Mouse (Mus musculus) lung, embryonic 14.5 days (tissue): ENCODE measurements around the gene Arhgef28. TPM values are rescaled to one million over a fixed set of nuclear protein-coding genes. Genes with fewer than 3 reads are reported as not detected.
A peak's percentile ranks its signal among the peaks of the same experiment; 100 is the strongest.

ENCODE experiments used
- ATAC-seq: fragments of 200-750 bp; cut with Nextera tagmentation; 2 replicates; pipeline ENCODE4 v1.8.0; 2017; ENCODE audit warnings: mild to moderate bottlenecking, moderate TSS enrichment, moderate library complexity; ENCODE audit not compliant: insufficient read depth
- DNase-seq: peaks from one replicate; pipeline ENCODE4 v3.0.0-alpha.2; 2015
- H3K27ac ChIP-seq: fragments of 300-500 bp; sonication (generic); 2 replicates; pipeline ENCODE4 v1.5.1; 2014; ENCODE audit warnings: low read depth, mild to moderate bottlenecking, moderate library complexity
- H3K27me3 ChIP-seq: fragments of 300-500 bp; sonication (generic); 2 replicates; pipeline ENCODE4 v1.6.1; 2014; ENCODE audit warnings: low read length, control low read depth; ENCODE audit not compliant: insufficient read depth
- H3K36me3 ChIP-seq: fragments of 300-500 bp; sonication (generic); 2 replicates; pipeline ENCODE4 v1.6.1; 2014; ENCODE audit warnings: control low read depth; ENCODE audit not compliant: insufficient read depth
- H3K4me1 ChIP-seq: fragments of 300-500 bp; sonication (generic); 2 replicates; pipeline ENCODE4 v1.6.1; 2014; ENCODE audit warnings: antibody characterized with exemption, control low read depth; ENCODE audit not compliant: insufficient read depth
- H3K4me2 ChIP-seq: fragments of 300-500 bp; sonication (generic); 2 replicates; pipeline ENCODE4 v1.6.1; 2014; ENCODE audit warnings: mild to moderate bottlenecking
- H3K4me3 ChIP-seq: fragments of 300-500 bp; sonication (generic); 2 replicates; pipeline ENCODE4 v1.5.1; 2014; ENCODE audit warnings: low read depth, low read length
- H3K9ac ChIP-seq: fragments of 300-500 bp; sonication (generic); 2 replicates; pipeline ENCODE4 v1.6.1; 2014
- H3K9me3 ChIP-seq: fragments of 300-500 bp; sonication (generic); 2 replicates; pipeline ENCODE4 v1.6.1; 2016; ENCODE audit warnings: low read depth, low read length, control low read depth
- CTCF ChIP-seq: IDR thresholded peaks from 2 replicates; pipeline ENCODE4 v1.5.1; 2016; ENCODE audit warnings: antibody characterized with exemption, low read depth
- WGBS: fragments of 180-500 bp; shearing (Covaris S2); extraction: QIAGEN DNeasy Blood & Tissue Kit; methylation state at CpG from one replicate; pipeline ENCODE4 v1.1.7; 2014; 5-methylcytosine and 5-hydroxymethylcytosine counted together
- polyA plus RNA-seq: library from polyadenylated mRNA; unstranded; fragments of >200 nt; fragmentation: Nextera tagmentation; extraction: Ambion mirVana; gene quantifications from 2 replicates; pipeline ENCODE4 v1.2.1, GENCODE M21; 2014

The Arhgef28 gene
- polyA plus RNA-seq: 14.7 and 15.0 TPM in 2 replicates

DNA sequence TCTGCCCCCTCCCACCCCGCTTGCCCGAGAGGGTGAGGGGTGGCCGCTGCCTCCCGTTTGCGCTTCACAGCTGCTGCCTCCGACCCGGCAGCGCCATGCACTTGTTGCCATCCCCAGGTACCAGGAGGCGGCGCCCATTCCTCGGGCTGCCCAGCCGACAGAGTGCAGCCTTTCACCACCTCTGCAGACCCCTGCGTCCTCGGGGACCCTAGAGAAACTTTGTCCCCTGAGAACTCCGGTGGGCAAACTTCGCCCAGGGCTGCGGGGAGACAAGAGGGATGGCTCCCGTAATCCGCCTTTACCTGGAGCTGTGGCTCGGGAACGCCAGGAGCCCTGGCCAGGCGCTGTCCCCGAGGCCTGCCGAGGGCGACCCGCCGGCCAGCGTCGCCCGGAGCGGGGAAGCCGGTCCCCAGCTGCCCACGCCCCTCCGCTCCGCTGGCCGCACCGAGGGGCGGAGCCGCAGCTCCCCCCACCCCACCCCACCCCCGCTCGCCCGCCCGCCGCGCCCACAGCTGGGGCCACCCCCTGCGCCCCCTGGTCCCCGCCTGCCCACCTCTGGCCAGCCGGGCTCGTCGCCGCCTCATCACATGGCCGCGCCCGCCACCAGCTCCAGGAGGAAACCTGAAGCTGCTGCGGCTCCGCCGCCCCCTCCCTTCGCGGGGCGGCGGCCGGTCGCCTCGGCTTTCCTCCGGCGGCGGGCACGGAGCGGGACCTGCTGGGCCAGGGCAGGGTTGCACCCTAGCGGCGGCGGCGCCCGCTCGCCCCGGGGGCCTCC, at the start of gene Arhgef28:
TSS of gene Arhgef28 (minus strand) at position 669 of the 775 bp plus-strand sequence.
- under 1% methylated on average over 69 of the region's 76 CpGs for WGBS
- H3K27ac ChIP-seq: peak within 1 kb of the TSS; percentile 52
- H3K9ac ChIP-seq: peak within 1 kb of the TSS; percentile 51
- H3K4me1 ChIP-seq: no peaks in the 10 kb centered on the region; the same call in 1 of the 2 replicates
- no peaks in the 10 kb centered on the region for H3K36me3 ChIP-seq
- no peaks in the 10 kb centered on the region for H3K9me3 ChIP-seq
- DNase-seq (peak; percentile 80), ATAC-seq (peak; percentile 87)
- H3K4me2 ChIP-seq: peak within 1 kb of the TSS; percentile 98
- H3K27me3 ChIP-seq: 0 out of 2 replicates have a peak, but pooled peaks cover 2% of the 10 kb centered on the region
- TF ChIP-seq CTCF: peak; percentile 67
- H3K4me3 ChIP-seq: peak within 1 kb of the TSS; percentile 54

DNA sequence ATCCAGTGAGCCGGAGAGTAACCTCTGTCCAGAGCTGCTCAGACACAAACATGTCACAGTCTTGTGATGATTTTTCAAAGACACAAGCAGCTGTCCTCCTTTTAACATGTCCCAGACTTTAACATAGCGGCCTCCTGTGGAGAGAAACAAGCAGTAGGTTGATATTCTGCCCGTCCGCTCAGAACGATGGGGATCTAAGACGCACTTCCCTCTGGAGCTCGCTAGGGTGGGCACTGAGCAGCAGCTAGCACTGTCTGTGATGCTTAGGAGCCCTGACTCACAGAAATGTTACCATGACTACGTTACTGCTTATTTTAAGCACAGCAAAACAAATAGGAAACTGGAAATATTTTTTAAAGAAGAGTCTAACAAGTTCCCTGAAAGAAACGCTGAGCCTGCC, 48.7 kb upstream of the Arhgef28 start:
- ATAC-seq: no peak
- Histone ChIP-seq H3K9me3 (no peaks in the 10 kb centered on the region), H3K27me3 (no peaks in the 10 kb centered on the region), H3K36me3 (peaks cover 86% of the 10 kb centered on the region), H3K9ac (no peak overlapping the region), H3K27ac (no peak overlapping the region), H3K4me1 (no peaks in the 10 kb centered on the region), H3K4me3 (no peak overlapping the region), H3K4me2 (no peak overlapping the region)
- 68% methylated on average over 9 of the region's 9 CpGs for WGBS
- 0 out of 2 replicates have a peak, but pooled peaks have one; percentile 4 for TF ChIP-seq CTCF
- DNase-seq: peak; percentile 20

DNA sequence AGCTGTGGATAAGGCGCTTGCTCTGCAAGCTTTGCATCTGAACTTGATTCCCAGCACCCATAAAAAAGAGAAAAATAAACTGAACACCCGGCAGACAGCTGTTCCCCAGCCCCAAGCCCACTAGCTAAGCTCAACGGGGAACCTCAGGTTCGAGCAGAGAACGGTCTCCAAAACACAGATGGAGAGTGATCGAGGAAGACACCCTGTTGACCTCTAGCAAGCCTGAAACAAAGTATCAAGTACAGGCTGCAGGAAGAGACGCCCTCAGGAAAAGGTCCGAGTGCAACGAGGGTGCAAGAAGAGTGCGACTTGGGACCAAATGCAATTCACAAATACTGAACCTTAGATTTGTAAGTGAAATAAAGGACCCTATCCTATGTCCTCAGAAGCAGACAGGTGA, 43.4 kb upstream of the Arhgef28 start:
- Histone ChIP-seq H3K9ac (no peak overlapping the region), H3K27ac (no peak overlapping the region), H3K4me1 (no peaks in the 10 kb centered on the region), H3K27me3 (no peaks in the 10 kb centered on the region), H3K36me3 (peaks cover 67% of the 10 kb centered on the region), H3K9me3 (no peaks in the 10 kb centered on the region), H3K4me2 (no peak overlapping the region), H3K4me3 (no peak overlapping the region)
- 88% methylated on average over 10 of the region's 10 CpGs for WGBS
- ATAC-seq: no peak
- DNase-seq: no peak
- TF ChIP-seq CTCF: no peak

DNA sequence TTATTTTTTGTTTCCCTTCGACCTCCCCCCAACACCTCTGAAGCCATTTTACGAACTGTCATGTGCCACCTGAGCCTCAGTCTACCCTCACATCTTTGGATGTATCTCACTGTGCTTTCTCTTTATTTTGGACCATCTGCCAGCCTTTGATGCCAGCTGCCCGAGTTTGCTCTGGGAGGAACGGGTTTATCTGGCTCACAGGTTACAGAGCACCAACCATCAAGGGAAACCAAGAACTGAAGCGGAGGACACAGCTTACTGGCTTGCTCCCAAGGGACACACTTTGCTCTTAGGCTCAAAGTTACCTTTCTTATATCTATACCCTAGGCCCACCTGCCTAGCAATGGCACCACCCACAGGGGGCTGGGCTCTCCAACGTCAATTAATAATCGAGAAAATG, 39.1 kb upstream of the Arhgef28 start:
- peaks cover 29% of the 10 kb centered on the region for H3K36me3 ChIP-seq
- no peak overlapping the region for H3K4me3 ChIP-seq
- DNase-seq (no peak), ATAC-seq (no peak)
- WGBS: 68% methylated on average over 7 of the region's 7 CpGs
- no peak for TF ChIP-seq CTCF
- no peak overlapping the region for H3K27ac ChIP-seq
- no peaks in the 10 kb centered on the region; the same call in 1 of the 2 replicates for H3K27me3 ChIP-seq
- H3K9me3 ChIP-seq: no peaks in the 10 kb centered on the region
- no peaks in the 10 kb centered on the region for H3K4me1 ChIP-seq
- H3K4me2 ChIP-seq: no peak overlapping the region
- H3K9ac ChIP-seq: no peak overlapping the region

DNA sequence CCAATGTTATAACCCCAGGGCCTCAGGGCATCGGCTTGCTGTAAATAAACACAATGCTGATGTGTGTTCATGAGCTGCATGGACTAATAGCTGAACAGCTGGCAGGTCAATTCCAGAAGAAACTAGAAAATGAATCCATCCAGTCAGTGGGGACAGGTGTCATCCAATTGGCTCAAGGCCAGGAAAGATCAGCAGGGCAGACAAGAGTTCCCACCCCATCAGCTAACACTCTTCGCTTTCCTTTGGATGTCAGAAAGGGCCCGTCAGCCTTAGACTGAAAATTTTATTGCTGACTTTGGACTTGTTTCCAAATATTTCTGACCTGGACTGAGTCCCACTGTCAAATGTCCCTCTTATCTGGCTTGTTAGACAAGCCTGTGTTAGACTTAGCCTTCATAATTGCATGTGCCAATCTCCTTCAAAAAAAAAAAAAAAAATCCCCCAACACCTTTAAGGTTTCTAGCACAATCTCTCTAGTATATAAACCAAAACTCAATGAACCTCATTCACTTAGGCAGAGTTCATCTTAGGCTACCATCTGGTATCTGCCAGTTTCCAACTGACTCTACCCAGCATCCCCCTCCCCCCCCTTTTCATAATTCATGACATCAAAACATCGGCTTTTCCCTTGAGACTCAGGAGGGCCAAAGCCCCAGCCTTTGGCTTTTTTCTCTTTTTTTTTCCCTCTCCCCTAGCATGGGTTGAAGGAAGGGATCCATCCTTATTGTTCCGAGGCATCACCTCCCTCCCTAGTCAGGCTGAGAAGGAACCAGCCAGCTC, 38.5 kb upstream of the Arhgef28 start:
- TF ChIP-seq CTCF: no peak
- H3K9me3 ChIP-seq: no peaks in the 10 kb centered on the region
- 47% methylated on average over 5 of the region's 5 CpGs for WGBS
- no peak overlapping the region for H3K9ac ChIP-seq
- H3K27me3 ChIP-seq: no peaks in the 10 kb centered on the region; the same call in 1 of the 2 replicates
- no peak overlapping the region for H3K27ac ChIP-seq
- ATAC-seq: no peak
- H3K36me3 ChIP-seq: peaks cover 23% of the 10 kb centered on the region
- DNase-seq: peak; percentile 39
- no peaks in the 10 kb centered on the region for H3K4me1 ChIP-seq
- H3K4me2 ChIP-seq: no peak overlapping the region
- no peak overlapping the region for H3K4me3 ChIP-seq

DNA sequence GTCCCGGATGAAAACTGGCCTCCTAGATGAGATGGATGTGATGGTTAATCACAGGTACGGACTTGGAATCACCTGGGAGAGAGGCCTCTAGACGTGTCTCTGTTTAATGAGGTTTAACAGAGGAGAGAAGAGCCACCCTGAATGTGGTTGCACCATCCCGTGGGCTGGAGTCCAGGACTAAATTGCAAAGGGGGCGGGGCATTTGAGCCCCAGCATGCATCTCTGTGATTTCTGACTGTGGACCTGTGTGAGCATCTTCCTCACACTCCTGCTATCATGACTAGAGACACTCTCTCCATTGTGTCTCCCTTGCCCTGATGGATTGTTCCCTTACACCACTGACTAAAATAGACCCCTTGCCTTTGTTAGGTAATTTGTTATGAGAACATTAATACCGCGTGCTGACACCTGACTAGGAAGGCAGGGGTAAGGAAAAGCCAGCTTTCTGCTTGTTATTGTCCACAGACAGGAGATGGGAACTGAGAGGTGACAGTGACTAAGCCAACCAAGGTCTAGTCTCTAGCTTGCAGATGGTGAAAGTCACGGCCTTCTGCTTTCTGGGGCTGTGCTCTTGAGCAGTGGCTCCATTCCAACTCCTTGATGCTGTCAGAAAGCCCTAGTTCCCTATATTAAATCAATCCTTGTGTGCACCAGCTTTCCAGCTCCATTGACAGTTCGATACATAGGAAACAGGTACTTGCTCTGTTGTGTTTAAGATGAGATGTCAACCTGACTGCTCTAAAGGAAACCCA, 35.5 kb upstream of the Arhgef28 start:
- DNase-seq (no peak), ATAC-seq (no peak)
- H3K9ac ChIP-seq: no peak overlapping the region
- no peak for TF ChIP-seq CTCF
- no peaks in the 10 kb centered on the region for H3K36me3 ChIP-seq
- H3K27ac ChIP-seq: no peak overlapping the region
- no peaks in the 10 kb centered on the region for H3K4me1 ChIP-seq
- no peaks in the 10 kb centered on the region; the same call in 1 of the 2 replicates for H3K27me3 ChIP-seq
- WGBS: 62% methylated on average over 9 of the region's 9 CpGs
- H3K4me2 ChIP-seq: no peak overlapping the region
- no peak overlapping the region for H3K4me3 ChIP-seq
- H3K9me3 ChIP-seq: no peaks in the 10 kb centered on the region
